Mouse (Mus musculus): ENCODE measurements around the gene Plxdc2. TPM values are rescaled to one million over a fixed set of nuclear protein-coding genes. Genes with fewer than 3 reads are reported as not detected.
A peak's percentile ranks its signal among the peaks of the same experiment; 100 is the strongest.

Gene Plxdc2
- polyA plus RNA-seq, 1 experiment from 2014 or later, result 15.7 TPM

GRCm38 (mm10) chr2:16523427-16523826 lies 167.3 kb downstream of the Plxdc2 start:
- 78% methylated on average over 1 of the region's 1 CpGs for WGBS
- no peaks in the 10 kb centered on the region for H3K36me3 ChIP-seq (ENCODE audit: control insufficient read depth, insufficient read depth, low read length)
- no peak overlapping the region for H3K4me3 ChIP-seq (ENCODE audit: control insufficient read depth in 1 of 2, insufficient read depth in 1 of 2, low read depth in 1 of 2, low read length in 2 of 2)
- H3K4me2 ChIP-seq (ENCODE audit: low read length), result no peak overlapping the region
- no peaks in the 10 kb centered on the region for H3K9me3 ChIP-seq (ENCODE audit: control insufficient read depth, low read length)
- H3K4me1 ChIP-seq (ENCODE audit: control insufficient read depth in 2 of 2, insufficient read depth in 2 of 2, low read length in 2 of 2), result no peaks in the 10 kb centered on the region
- H3K9ac ChIP-seq (ENCODE audit: low read length), result no peak overlapping the region
- ATAC-seq (ENCODE audit: insufficient number of reproducible peaks, insufficient read depth, low FRiP score, low read depth), result no peak
- no peaks in the 10 kb centered on the region for H3K27me3 ChIP-seq (ENCODE audit: control insufficient read depth, insufficient read depth, low read length)
- H3K27ac ChIP-seq (replicated peaks in 1 of 2; ENCODE audit: control insufficient read depth in 1 of 2, insufficient read depth in 1 of 2, low read depth in 2 of 2, low read length in 2 of 2), result no peak overlapping the region

DNA sequence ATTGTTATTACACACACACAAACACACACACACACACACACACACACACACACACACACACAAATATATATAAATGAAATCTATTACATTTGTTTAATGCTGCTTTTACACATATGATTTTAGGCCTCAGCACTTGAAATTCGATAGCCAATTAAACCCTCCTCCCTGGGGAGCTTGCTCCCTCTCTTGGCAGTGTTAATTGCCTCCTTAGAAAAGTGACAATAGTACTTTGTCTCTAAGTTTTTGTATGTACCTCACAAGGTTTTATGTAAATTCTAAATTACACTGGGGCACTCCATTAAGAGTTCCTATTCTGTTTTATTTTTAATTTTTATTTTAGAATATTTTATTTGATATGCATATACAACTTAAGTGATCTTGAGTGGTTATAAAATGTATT lies 176.1 kb downstream of the Plxdc2 start:
- Histone ChIP-seq H3K27me3 (ENCODE audit: control insufficient read depth, insufficient read depth, low read length) (no peaks in the 10 kb centered on the region), H3K4me1 (ENCODE audit: control insufficient read depth in 2 of 2, insufficient read depth in 2 of 2, low read length in 2 of 2) (no peaks in the 10 kb centered on the region), H3K4me2 (ENCODE audit: low read length) (no peak overlapping the region), H3K4me3 (ENCODE audit: control insufficient read depth in 1 of 2, insufficient read depth in 1 of 2, low read depth in 1 of 2, low read length in 2 of 2) (no peak overlapping the region), H3K9ac (ENCODE audit: low read length) (no peak overlapping the region), H3K36me3 (ENCODE audit: control insufficient read depth, insufficient read depth, low read length) (no peaks in the 10 kb centered on the region), H3K9me3 (ENCODE audit: control insufficient read depth, low read length) (no peaks in the 10 kb centered on the region), H3K27ac (replicated peaks in 1 of 2; ENCODE audit: control insufficient read depth in 1 of 2, insufficient read depth in 1 of 2, low read depth in 2 of 2, low read length in 2 of 2) (no peak overlapping the region)
- WGBS, result 69% methylated on average over 1 of the region's 1 CpGs
- no peak for ATAC-seq (ENCODE audit: insufficient number of reproducible peaks, insufficient read depth, low FRiP score, low read depth)

GRCm38 (mm10) chr2:16534566-16534965 lies 178.5 kb downstream of the Plxdc2 start:
- H3K27me3 ChIP-seq (ENCODE audit: control insufficient read depth, insufficient read depth, low read length), result no peaks in the 10 kb centered on the region

DNA sequence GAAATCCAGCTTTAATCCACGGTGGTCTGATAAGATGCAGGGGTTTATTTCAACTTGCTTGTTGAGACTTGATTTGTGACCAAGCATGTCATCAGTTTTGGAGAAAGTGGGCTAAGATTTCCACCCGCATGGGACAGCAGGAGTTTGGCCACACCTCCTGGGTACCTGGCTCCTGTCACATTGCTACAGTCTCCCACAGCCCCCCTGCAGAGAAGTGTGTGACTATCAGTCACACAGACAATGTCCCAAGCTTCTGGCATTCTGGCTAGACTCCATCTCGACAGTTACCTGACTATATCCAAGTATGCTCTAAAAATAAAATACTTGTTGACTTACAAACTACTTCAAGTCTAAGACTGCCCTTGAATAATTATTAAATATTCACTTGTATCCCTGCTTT lies 185.1 kb downstream of the Plxdc2 start:
- 28% methylated on average over 3 of the region's 3 CpGs for WGBS
- Histone ChIP-seq H3K4me2 (ENCODE audit: low read length) (no peak overlapping the region), H3K9me3 (ENCODE audit: control insufficient read depth, low read length) (peaks cover 4% of the 10 kb centered on the region; the same call in 1 of the 2 replicates), H3K27ac (replicated peaks in 1 of 2; ENCODE audit: control insufficient read depth in 1 of 2, insufficient read depth in 1 of 2, low read depth in 2 of 2, low read length in 2 of 2) (0 out of 4 replicates have a peak overlapping the region, but pooled peaks of 1 of the 2 experiments have one; percentile 1), H3K36me3 (ENCODE audit: control insufficient read depth, insufficient read depth, low read length) (no peaks in the 10 kb centered on the region), H3K4me3 (ENCODE audit: control insufficient read depth in 1 of 2, insufficient read depth in 1 of 2, low read depth in 1 of 2, low read length in 2 of 2) (no peak overlapping the region), H3K4me1 (ENCODE audit: control insufficient read depth in 2 of 2, insufficient read depth in 2 of 2, low read length in 2 of 2) (peaks cover 2 to 6% of the 10 kb centered on the region in 2 experiments; a peak in 3 of 4 replicates), H3K27me3 (ENCODE audit: control insufficient read depth, insufficient read depth, low read length) (no peaks in the 10 kb centered on the region), H3K9ac (ENCODE audit: low read length) (no peak overlapping the region)
- ATAC-seq (ENCODE audit: insufficient number of reproducible peaks, insufficient read depth, low FRiP score, low read depth), result no peak

More at GRCm38 (mm10) chr2:16534566-16534965, 178.5 kb downstream of the Plxdc2 start:
- no peak for ATAC-seq (ENCODE audit: insufficient number of reproducible peaks, insufficient read depth, low FRiP score, low read depth)
- 54% methylated on average over 2 of the region's 2 CpGs for WGBS
- Histone ChIP-seq H3K4me2 (ENCODE audit: low read length) (no peak overlapping the region), H3K9me3 (ENCODE audit: control insufficient read depth, low read length) (peaks cover 4% of the 10 kb centered on the region; the same call in 1 of the 2 replicates), H3K36me3 (ENCODE audit: control insufficient read depth, insufficient read depth, low read length) (no peaks in the 10 kb centered on the region), H3K9ac (ENCODE audit: low read length) (no peak overlapping the region), H3K27ac (replicated peaks in 1 of 2; ENCODE audit: control insufficient read depth in 1 of 2, insufficient read depth in 1 of 2, low read depth in 2 of 2, low read length in 2 of 2) (no peak overlapping the region), H3K4me1 (ENCODE audit: control insufficient read depth in 2 of 2, insufficient read depth in 2 of 2, low read length in 2 of 2) (no peaks in the 10 kb centered on the region), H3K4me3 (ENCODE audit: control insufficient read depth in 1 of 2, insufficient read depth in 1 of 2, low read depth in 1 of 2, low read length in 2 of 2) (no peak overlapping the region)

- Histone ChIP-seq H3K9ac (ENCODE audit: low read length) (no peak overlapping the region), H3K4me2 (ENCODE audit: low read length) (no peak overlapping the region), H3K27ac (replicated peaks in 1 of 2; ENCODE audit: control insufficient read depth in 1 of 2, insufficient read depth in 1 of 2, low read depth in 2 of 2, low read length in 2 of 2) (no peak overlapping the region), H3K27me3 (ENCODE audit: control insufficient read depth, insufficient read depth, low read length) (no peaks in the 10 kb centered on the region), H3K9me3 (ENCODE audit: control insufficient read depth, low read length) (no peaks in the 10 kb centered on the region), H3K4me3 (ENCODE audit: control insufficient read depth in 1 of 2, insufficient read depth in 1 of 2, low read depth in 1 of 2, low read length in 2 of 2) (no peak overlapping the region), H3K36me3 (ENCODE audit: control insufficient read depth, insufficient read depth, low read length) (no peaks in the 10 kb centered on the region), H3K4me1 (ENCODE audit: control insufficient read depth in 2 of 2, insufficient read depth in 2 of 2, low read length in 2 of 2) (peaks cover 2 to 6% of the 10 kb centered on the region in 2 experiments; a peak in 3 of 4 replicates)
- ATAC-seq (ENCODE audit: insufficient number of reproducible peaks, insufficient read depth, low FRiP score, low read depth), result no peak
- 73% methylated on average over 3 of the region's 3 CpGs for WGBS
Measured at GRCm38 (mm10) chr2:16545207-16545606, 189.1 kb downstream of the Plxdc2 start.

- Histone ChIP-seq H3K4me2 (ENCODE audit: low read length) (no peak overlapping the region), H3K27ac (replicated peaks in 1 of 2; ENCODE audit: control insufficient read depth in 1 of 2, insufficient read depth in 1 of 2, low read depth in 2 of 2, low read length in 2 of 2) (no peak overlapping the region), H3K4me3 (ENCODE audit: control insufficient read depth in 1 of 2, insufficient read depth in 1 of 2, low read depth in 1 of 2, low read length in 2 of 2) (no peak overlapping the region), H3K9ac (ENCODE audit: low read length) (no peak overlapping the region), H3K27me3 (ENCODE audit: control insufficient read depth, insufficient read depth, low read length) (no peaks in the 10 kb centered on the region), H3K36me3 (ENCODE audit: control insufficient read depth, insufficient read depth, low read length) (no peaks in the 10 kb centered on the region), H3K9me3 (ENCODE audit: control insufficient read depth, low read length) (no peaks in the 10 kb centered on the region), H3K4me1 (ENCODE audit: control insufficient read depth in 2 of 2, insufficient read depth in 2 of 2, low read length in 2 of 2) (no peaks in the 10 kb centered on the region)
- ATAC-seq (ENCODE audit: insufficient number of reproducible peaks, insufficient read depth, low FRiP score, low read depth), result no peak
- 58% methylated on average over 4 of the region's 4 CpGs for WGBS
Measured at GRCm38 (mm10) chr2:16559287-16559686, 203.2 kb downstream of the Plxdc2 start.

DNA sequence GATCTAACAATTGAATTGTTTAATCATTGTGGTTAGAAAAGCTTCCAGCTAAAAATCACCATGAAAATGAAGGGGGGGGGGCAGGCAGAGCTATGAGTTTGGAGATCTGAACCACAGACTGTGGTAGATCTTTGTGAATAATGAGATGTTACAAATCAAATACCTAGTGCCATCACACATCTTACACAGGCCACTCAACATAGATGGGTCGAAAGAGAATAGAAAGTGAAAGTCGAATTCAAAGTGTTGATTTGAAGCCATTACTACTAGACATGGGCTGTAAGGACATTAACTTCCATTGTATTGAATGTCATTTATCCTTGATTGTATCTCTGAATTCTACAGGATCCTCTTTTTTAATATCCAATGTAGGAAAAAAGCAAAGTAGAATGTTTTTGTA lies 212.2 kb downstream of the Plxdc2 start:
- 90% methylated on average over 2 of the region's 2 CpGs for WGBS

DNA sequence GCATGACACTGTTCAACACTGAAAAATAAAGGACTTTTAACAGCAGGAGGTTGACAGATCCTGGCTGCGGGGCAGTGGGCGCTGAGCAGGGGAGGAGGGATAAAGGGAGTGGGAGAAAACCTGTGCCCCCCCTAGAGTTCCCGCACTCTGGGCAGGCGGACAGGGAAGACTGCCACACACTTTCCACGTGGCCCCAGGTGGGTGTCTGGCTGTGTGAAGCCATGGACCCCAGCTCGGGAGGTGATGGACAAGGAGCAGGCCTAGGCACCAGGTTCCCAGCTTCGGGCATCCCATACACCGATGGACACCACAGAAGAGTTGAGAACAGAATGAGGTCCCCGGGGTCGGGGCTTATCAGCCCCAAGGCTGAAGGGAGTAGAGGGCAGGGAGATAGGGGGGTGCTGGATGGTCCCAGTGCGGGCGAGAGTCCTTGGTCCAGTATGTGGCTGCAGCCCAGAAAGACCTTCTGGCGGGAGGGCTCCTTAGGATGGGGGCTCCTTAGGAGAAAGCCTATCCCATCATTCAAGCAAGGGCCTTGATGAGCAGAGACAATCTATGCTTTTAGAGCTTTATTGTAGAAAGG lies 215.2 kb downstream of the Plxdc2 start:
- H3K27ac ChIP-seq (replicated peaks in 1 of 2; ENCODE audit: control insufficient read depth in 1 of 2, insufficient read depth in 1 of 2, low read depth in 2 of 2, low read length in 2 of 2), result no peak overlapping the region
- no peak overlapping the region for H3K4me2 ChIP-seq (ENCODE audit: low read length)
- no peak overlapping the region for H3K4me3 ChIP-seq (ENCODE audit: control insufficient read depth in 1 of 2, insufficient read depth in 1 of 2, low read depth in 1 of 2, low read length in 2 of 2)
- H3K9me3 ChIP-seq (ENCODE audit: control insufficient read depth, low read length), result no peaks in the 10 kb centered on the region
- 83% methylated on average over 13 of the region's 13 CpGs for WGBS
- H3K27me3 ChIP-seq (ENCODE audit: control insufficient read depth, insufficient read depth, low read length), result no peaks in the 10 kb centered on the region
- no peak for ATAC-seq (ENCODE audit: insufficient number of reproducible peaks, insufficient read depth, low FRiP score, low read depth)
- no peaks in the 10 kb centered on the region for H3K4me1 ChIP-seq (ENCODE audit: control insufficient read depth in 2 of 2, insufficient read depth in 2 of 2, low read length in 2 of 2)
- no peaks in the 10 kb centered on the region for H3K36me3 ChIP-seq (ENCODE audit: control insufficient read depth, insufficient read depth, low read length)
- no peak overlapping the region for H3K9ac ChIP-seq (ENCODE audit: low read length)

More for the DNA sequence above, 212.2 kb downstream of the Plxdc2 start:
- Histone ChIP-seq H3K27ac (replicated peaks in 1 of 2; ENCODE audit: control insufficient read depth in 1 of 2, insufficient read depth in 1 of 2, low read depth in 2 of 2, low read length in 2 of 2) (no peak overlapping the region), H3K9me3 (ENCODE audit: control insufficient read depth, low read length) (no peaks in the 10 kb centered on the region), H3K4me3 (ENCODE audit: control insufficient read depth in 1 of 2, insufficient read depth in 1 of 2, low read depth in 1 of 2, low read length in 2 of 2) (no peak overlapping the region), H3K4me2 (ENCODE audit: low read length) (no peak overlapping the region), H3K36me3 (ENCODE audit: control insufficient read depth, insufficient read depth, low read length) (no peaks in the 10 kb centered on the region), H3K4me1 (ENCODE audit: control insufficient read depth in 2 of 2, insufficient read depth in 2 of 2, low read length in 2 of 2) (no peaks in the 10 kb centered on the region), H3K9ac (ENCODE audit: low read length) (no peak overlapping the region), H3K27me3 (ENCODE audit: control insufficient read depth, insufficient read depth, low read length) (no peaks in the 10 kb centered on the region)
- no peak for ATAC-seq (ENCODE audit: insufficient number of reproducible peaks, insufficient read depth, low FRiP score, low read depth)
